Mouse (Mus musculus): Measurements from ENCODE around the gene Zbtb40. TPM values are rescaled to one million over a fixed set of nuclear protein-coding genes. Genes with fewer than 3 reads are reported as not detected.

Gene Zbtb40
- total and polyA plus RNA-seq, 2 experiments = 2.5 to 5.1 TPM

GRCm38 (mm10) chr4:136954562-136954961, 94.0 kb downstream of the Zbtb40 start:
- peaks cover 12% of the 10 kb centered on the region for H3K27me3 ChIP-seq (ENCODE audit: control insufficient read depth, insufficient read depth, low read length)
- no peak for DNase-seq (ENCODE audit: extremely low read depth, low read depth, low spot score)
- no peak overlapping the region for H3K27ac ChIP-seq (replicated peaks; ENCODE audit: insufficient read depth, low read depth, low read length)
- no peak overlapping the region for H3K9ac ChIP-seq (ENCODE audit: low read depth, low read length)
- H3K4me3 ChIP-seq (ENCODE audit: insufficient read depth, low read depth, low read length) = no peak overlapping the region
- 83% methylated on average over 6 of the region's 6 CpGs for WGBS
- no peaks in the 10 kb centered on the region for H3K79me2 ChIP-seq (ENCODE audit: control insufficient read depth, insufficient read depth, low read length)
- no peaks in the 10 kb centered on the region for H3K36me3 ChIP-seq (ENCODE audit: control insufficient read depth, insufficient read depth, low read length)
- H3K4me1 ChIP-seq (ENCODE audit: control insufficient read depth, insufficient read depth, low read length) = no peaks in the 10 kb centered on the region
- no peak for TF ChIP-seq POLR2A (IDR thresholded peaks at IDR 0.05; ENCODE audit: extremely low read depth, insufficient read depth, low read length)
- no peak for TF ChIP-seq CTCF (IDR thresholded peaks at IDR 0.05; ENCODE audit: low read depth, low read length)

GRCm38 (mm10) chr4:136949266-136949989, 99.2 kb downstream of the Zbtb40 start:
- no peak overlapping the region for H3K27ac ChIP-seq (replicated peaks; ENCODE audit: insufficient read depth, low read depth, low read length)
- DNase-seq (ENCODE audit: extremely low read depth, low read depth, low spot score) = no peak
- WGBS = 65% methylated on average over 10 of the region's 10 CpGs
- H3K79me2 ChIP-seq (ENCODE audit: control insufficient read depth, insufficient read depth, low read length) = no peaks in the 10 kb centered on the region
- no peaks in the 10 kb centered on the region for H3K36me3 ChIP-seq (ENCODE audit: control insufficient read depth, insufficient read depth, low read length)
- no peak for TF ChIP-seq CTCF (IDR thresholded peaks at IDR 0.05; ENCODE audit: low read depth, low read length)
- TF ChIP-seq POLR2A (IDR thresholded peaks at IDR 0.05; ENCODE audit: extremely low read depth, insufficient read depth, low read length) = no peak
- no peaks in the 10 kb centered on the region for H3K27me3 ChIP-seq (ENCODE audit: control insufficient read depth, insufficient read depth, low read length)
- no peak overlapping the region for H3K4me3 ChIP-seq (ENCODE audit: insufficient read depth, low read depth, low read length)
- no peak overlapping the region for H3K9ac ChIP-seq (ENCODE audit: low read depth, low read length)
- H3K4me1 ChIP-seq (ENCODE audit: control insufficient read depth, insufficient read depth, low read length) = no peaks in the 10 kb centered on the region

GRCm38 (mm10) chr4:136945397-136945796, 103.2 kb downstream of the Zbtb40 start:
- no peaks in the 10 kb centered on the region for H3K36me3 ChIP-seq (ENCODE audit: control insufficient read depth, insufficient read depth, low read length)
- TF ChIP-seq CTCF (IDR thresholded peaks at IDR 0.05; ENCODE audit: low read depth, low read length) (no peak), POLR2A (IDR thresholded peaks at IDR 0.05; ENCODE audit: extremely low read depth, insufficient read depth, low read length) (no peak)
- no peak overlapping the region for H3K9ac ChIP-seq (ENCODE audit: low read depth, low read length)
- no peak overlapping the region for H3K4me3 ChIP-seq (ENCODE audit: insufficient read depth, low read depth, low read length)
- no peaks in the 10 kb centered on the region for H3K27me3 ChIP-seq (ENCODE audit: control insufficient read depth, insufficient read depth, low read length)
- WGBS = 63% methylated on average over 17 of the region's 17 CpGs
- H3K4me1 ChIP-seq (ENCODE audit: control insufficient read depth, insufficient read depth, low read length) = no peaks in the 10 kb centered on the region
- no peak for DNase-seq (ENCODE audit: extremely low read depth, low read depth, low spot score)
- H3K79me2 ChIP-seq (ENCODE audit: control insufficient read depth, insufficient read depth, low read length) = no peaks in the 10 kb centered on the region
- no peak overlapping the region for H3K27ac ChIP-seq (replicated peaks; ENCODE audit: insufficient read depth, low read depth, low read length)

GRCm38 (mm10) chr4:136944558-136945350, 103.8 kb downstream of the Zbtb40 start:
- Histone ChIP-seq H3K27me3 (ENCODE audit: control insufficient read depth, insufficient read depth, low read length) (no peaks in the 10 kb centered on the region), H3K4me1 (ENCODE audit: control insufficient read depth, insufficient read depth, low read length) (no peaks in the 10 kb centered on the region), H3K4me3 (ENCODE audit: insufficient read depth, low read depth, low read length) (no peak overlapping the region), H3K27ac (replicated peaks; ENCODE audit: insufficient read depth, low read depth, low read length) (no peak overlapping the region), H3K79me2 (ENCODE audit: control insufficient read depth, insufficient read depth, low read length) (no peaks in the 10 kb centered on the region), H3K36me3 (ENCODE audit: control insufficient read depth, insufficient read depth, low read length) (no peaks in the 10 kb centered on the region), H3K9ac (ENCODE audit: low read depth, low read length) (no peak overlapping the region)
- no peak for TF ChIP-seq POLR2A (IDR thresholded peaks at IDR 0.05; ENCODE audit: extremely low read depth, insufficient read depth, low read length)
- no peak for TF ChIP-seq CTCF (IDR thresholded peaks at IDR 0.05; ENCODE audit: low read depth, low read length)
- 73% methylated on average over 11 of the region's 11 CpGs for WGBS
- no peak for DNase-seq (ENCODE audit: extremely low read depth, low read depth, low spot score)

- H3K27ac ChIP-seq (replicated peaks; ENCODE audit: insufficient read depth, low read depth, low read length) = no peak overlapping the region
- H3K27me3 ChIP-seq (ENCODE audit: control insufficient read depth, insufficient read depth, low read length) = no peaks in the 10 kb centered on the region
- H3K4me3 ChIP-seq (ENCODE audit: insufficient read depth, low read depth, low read length) = no peak overlapping the region
- 27% methylated on average over 13 of the region's 13 CpGs for WGBS
- H3K9ac ChIP-seq (ENCODE audit: low read depth, low read length) = no peak overlapping the region
- H3K4me1 ChIP-seq (ENCODE audit: control insufficient read depth, insufficient read depth, low read length) = no peaks in the 10 kb centered on the region
- TF ChIP-seq POLR2A (IDR thresholded peaks at IDR 0.05; ENCODE audit: extremely low read depth, insufficient read depth, low read length) = no peak
- TF ChIP-seq CTCF (IDR thresholded peaks at IDR 0.05; ENCODE audit: low read depth, low read length) = no peak
- no peaks in the 10 kb centered on the region for H3K79me2 ChIP-seq (ENCODE audit: control insufficient read depth, insufficient read depth, low read length)
- no peaks in the 10 kb centered on the region for H3K36me3 ChIP-seq (ENCODE audit: control insufficient read depth, insufficient read depth, low read length)
- no peak for DNase-seq (ENCODE audit: extremely low read depth, low read depth, low spot score)
Observed at GRCm38 (mm10) chr4:136943175-136943574, 105.4 kb downstream of the Zbtb40 start.

- H3K9ac ChIP-seq (ENCODE audit: low read depth, low read length) = no peak overlapping the region
- H3K27ac ChIP-seq (replicated peaks; ENCODE audit: insufficient read depth, low read depth, low read length) = no peak overlapping the region
- DNase-seq (ENCODE audit: extremely low read depth, low read depth, low spot score) = no peak
- no peak for TF ChIP-seq CTCF (IDR thresholded peaks at IDR 0.05; ENCODE audit: low read depth, low read length)
- TF ChIP-seq POLR2A (IDR thresholded peaks at IDR 0.05; ENCODE audit: extremely low read depth, insufficient read depth, low read length) = no peak
- H3K4me3 ChIP-seq (ENCODE audit: insufficient read depth, low read depth, low read length) = no peak overlapping the region
- WGBS = 33% methylated on average over 18 of the region's 18 CpGs
- no peaks in the 10 kb centered on the region for H3K36me3 ChIP-seq (ENCODE audit: control insufficient read depth, insufficient read depth, low read length)
- H3K79me2 ChIP-seq (ENCODE audit: control insufficient read depth, insufficient read depth, low read length) = no peaks in the 10 kb centered on the region
- H3K27me3 ChIP-seq (ENCODE audit: control insufficient read depth, insufficient read depth, low read length) = no peaks in the 10 kb centered on the region
- H3K4me1 ChIP-seq (ENCODE audit: control insufficient read depth, insufficient read depth, low read length) = no peaks in the 10 kb centered on the region
Observed at GRCm38 (mm10) chr4:136942761-136943160, 105.8 kb downstream of the Zbtb40 start.
